Mouse (Mus musculus): ENCODE results near the gene Arhgef3.

The Arhgef3 gene

DNA sequence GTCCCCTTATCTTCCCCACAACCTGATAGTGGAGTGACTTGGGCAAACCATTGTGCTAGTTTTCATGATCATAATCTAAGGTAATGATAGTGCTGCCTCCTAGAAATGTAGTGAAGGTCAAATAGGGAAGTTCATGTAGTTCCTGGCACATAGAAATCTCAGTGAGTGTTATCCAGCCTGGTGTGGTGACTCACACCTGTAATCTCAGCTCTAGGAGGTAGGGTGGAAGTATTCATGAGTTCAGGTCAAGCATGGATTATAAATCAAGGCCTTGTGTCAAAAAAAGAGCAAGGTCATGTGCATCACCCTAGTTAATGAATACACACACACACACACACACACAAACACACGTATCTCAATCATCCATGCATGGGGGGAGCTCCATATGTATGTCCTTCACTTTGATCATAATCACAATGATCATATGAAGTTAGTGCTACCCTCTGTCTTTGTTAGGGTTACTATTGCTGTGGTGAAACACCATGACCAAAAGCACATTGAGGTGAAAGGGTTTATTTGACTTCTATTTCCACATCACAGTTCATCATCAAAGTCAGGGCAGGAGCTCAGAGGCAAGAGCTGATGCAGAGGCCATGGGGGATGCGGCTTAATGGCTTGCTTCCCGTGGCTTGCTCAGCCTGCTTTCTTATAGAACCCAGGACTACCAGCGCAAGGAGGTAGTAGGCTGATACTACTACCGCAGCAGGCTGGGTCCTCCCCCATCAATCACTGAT is 226.2 kb downstream of the Arhgef3 start:
- no peak for DNase-seq (ENCODE audit: extremely low spot score, low read depth, low spot score)

DNA sequence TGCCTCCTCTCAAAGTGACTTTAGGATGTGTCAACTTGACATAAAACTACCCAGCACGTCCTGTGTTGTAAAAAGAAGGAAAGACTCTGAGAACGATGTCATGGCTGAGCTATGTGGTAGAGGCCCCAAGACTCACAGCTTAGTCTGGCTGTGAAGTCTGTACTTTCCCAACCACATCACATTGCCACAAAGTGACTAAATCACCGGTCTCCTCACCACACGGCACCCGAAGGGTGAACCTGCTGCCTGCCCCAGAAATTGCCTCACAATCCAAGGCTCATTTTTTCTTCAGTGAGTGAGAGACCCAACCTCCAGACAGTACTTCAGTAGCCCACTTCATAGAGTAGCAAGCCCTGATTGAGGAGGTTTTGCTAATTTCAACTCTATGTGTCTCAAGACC is 226.8 kb downstream of the Arhgef3 start:
- no peak for DNase-seq (ENCODE audit: extremely low spot score, low read depth, low spot score)

DNA sequence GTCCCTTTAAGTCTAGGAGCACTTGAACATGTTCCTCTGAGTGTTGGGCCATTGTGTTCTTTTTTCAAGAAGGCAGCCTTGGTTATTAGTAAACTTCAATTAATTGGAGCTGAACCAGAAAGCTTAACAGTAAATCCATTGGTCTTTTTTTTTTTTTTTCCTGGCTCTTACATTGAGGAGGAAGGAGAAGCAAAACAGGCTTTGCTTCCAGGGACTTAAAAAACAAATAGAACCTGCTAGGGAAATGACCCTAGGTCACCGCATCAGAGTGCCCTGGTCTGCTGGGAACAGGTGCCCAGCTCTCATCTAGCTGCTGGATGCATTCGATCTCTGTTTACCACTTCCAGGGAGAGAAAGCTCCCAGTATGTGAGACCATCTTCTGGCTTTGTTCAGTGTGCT is 227.8 kb downstream of the Arhgef3 start:
- no peak for DNase-seq (ENCODE audit: extremely low spot score, low read depth, low spot score)

GRCm38 (mm10) chr14:27344250-27344990 is 229.7 kb downstream of the Arhgef3 start:
- DNase-seq (ENCODE audit: extremely low spot score, low read depth, low spot score), result no peak

DNA sequence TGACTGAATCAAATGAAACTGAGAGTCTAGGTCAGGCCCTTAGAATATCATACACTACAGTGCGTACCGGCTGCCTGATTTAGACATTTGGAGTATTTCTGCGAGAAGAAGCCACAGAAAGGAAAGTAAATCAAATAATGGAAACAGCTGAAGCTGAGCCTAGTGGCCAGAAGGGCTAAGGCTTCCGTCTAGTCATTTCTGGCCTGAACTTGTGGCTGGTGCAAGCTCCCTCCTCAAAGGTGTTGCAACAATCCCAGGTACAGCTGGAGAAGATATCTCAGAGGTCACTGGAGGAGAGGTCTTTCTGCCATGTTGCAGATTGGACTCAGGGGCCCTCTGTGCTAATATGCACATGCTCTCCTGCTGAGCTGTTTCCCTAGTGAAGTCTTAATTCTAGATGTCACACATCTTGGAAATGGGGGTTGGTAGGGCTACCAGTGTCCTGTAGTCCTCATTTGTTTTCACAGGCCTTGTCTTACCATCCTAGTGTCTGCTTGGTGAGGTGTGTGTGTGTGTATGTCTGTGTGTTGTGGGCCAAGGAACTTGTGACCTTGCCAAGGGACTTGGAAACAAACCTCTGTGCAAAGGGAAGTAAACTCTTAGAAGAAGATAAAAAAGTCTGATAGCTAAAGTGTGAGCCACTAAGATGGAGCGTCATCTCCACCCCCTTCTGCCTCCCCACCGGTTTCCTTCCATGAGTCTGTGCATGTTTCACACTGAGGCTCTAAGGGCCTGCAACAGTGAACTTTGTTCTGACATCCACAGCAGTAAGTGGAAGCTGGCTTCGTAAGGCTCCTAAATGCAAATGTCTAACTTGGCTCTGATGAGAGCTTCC is 230.6 kb downstream of the Arhgef3 start:
- no peak for DNase-seq (ENCODE audit: extremely low spot score, low read depth, low spot score)

GRCm38 (mm10) chr14:27347224-27347623 is 232.5 kb downstream of the Arhgef3 start:
- DNase-seq (ENCODE audit: extremely low spot score, low read depth, low spot score), result no peak

DNA sequence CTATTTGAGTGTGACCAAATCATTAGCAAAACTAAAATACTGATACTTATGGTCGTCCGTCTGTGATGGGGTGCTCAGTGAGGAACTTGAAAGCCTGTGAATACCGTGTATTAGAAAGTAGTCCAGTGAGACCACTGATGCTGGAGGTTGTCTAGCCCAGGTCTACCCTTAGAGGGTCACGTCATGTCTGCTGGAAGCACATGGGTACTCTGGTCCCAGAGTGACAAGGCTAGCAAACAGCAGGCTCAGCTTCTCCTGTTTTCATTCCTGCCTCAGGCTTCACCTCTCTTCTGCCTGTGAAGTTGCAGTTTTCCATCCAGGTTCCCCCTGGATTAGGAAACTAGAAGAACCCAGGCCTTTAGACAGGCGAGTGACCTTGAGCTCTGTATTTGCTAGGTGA is 233.0 kb downstream of the Arhgef3 start:
- no peak for DNase-seq (ENCODE audit: extremely low spot score, low read depth, low spot score)

- DNase-seq (ENCODE audit: extremely low spot score, low read depth, low spot score), result no peak
Measured at GRCm38 (mm10) chr14:27348088-27348487, 233.4 kb downstream of the Arhgef3 start.

- no peak for DNase-seq (ENCODE audit: extremely low spot score, low read depth, low spot score)
Measured at GRCm38 (mm10) chr14:27348656-27349055, 234.0 kb downstream of the Arhgef3 start.

DNA sequence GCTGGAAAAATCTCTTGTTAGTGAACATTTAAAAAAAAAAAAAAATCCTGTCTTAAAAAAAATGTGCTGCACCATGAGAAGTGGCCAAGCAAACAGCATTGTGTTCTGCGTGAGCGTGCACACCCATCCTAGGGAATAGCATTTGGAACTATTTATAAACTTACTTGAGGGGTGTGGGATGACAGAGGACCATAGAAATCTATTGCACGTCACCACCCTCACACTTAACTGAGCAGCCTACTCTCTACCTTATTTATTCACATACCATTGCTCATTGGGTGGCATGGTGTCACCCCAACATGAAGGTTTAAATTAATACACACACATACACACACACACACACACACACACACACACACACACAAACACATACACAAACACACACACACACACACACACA is 234.4 kb downstream of the Arhgef3 start:
- no peak for DNase-seq (ENCODE audit: extremely low spot score, low read depth, low spot score)

- no peak for DNase-seq (ENCODE audit: extremely low spot score, low read depth, low spot score)
Measured at GRCm38 (mm10) chr14:27349828-27350729, 235.4 kb downstream of the Arhgef3 start.

- DNase-seq (ENCODE audit: extremely low spot score, low read depth, low spot score), result no peak
Measured at GRCm38 (mm10) chr14:27351051-27351475, 236.4 kb downstream of the Arhgef3 start.

DNA sequence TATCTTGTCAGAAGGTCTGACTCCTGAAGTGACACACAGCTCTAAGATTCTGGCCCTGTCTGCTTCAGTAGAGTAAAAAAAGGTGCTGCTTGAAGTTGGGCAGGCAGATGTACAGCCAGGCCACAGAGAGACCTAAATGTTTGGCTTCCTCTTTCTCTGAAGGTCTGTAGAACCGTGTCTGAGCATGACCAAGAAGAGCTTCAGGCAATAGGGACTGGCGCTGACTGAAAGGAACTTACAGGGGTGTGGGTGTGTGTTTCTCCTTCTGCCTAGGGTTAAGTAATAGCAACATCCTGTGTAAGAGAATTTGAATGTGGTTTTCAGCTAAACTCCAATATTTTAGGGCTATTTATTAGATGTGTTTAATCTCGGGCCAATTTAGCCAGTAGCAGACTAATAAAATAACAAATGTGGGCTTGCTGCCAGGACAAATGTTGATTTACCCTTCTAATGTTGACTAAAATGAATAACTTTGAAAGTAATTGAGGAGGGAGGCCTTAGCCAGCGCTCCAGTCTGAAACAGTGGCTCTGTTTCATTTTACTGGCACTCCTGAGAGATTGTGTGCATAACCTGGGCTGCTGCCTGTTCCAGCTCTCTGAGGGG is 236.9 kb downstream of the Arhgef3 start:
- DNase-seq (ENCODE audit: extremely low spot score, low read depth, low spot score), result no peak

DNA sequence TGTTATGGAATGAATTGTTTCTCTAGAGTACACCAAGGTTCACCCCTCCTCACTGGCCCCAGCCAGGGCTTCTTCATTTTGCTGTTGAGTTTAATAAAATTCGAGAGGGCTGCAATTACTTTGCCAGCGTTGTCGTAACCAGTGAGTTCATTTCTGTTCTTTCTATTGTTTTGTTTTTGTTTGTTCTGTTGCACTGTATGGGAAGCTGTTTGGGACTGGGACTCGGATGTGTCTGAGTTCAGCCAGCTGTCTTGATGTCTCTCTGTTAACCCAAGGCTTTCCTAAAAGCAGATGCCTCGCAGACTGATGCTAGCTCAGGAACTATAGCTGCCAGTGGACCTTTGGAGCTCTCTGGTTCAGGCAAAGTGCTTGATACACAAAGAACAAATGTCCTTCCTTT is 237.8 kb downstream of the Arhgef3 start:
- DNase-seq (ENCODE audit: extremely low spot score, low read depth, low spot score), result no peak

DNA sequence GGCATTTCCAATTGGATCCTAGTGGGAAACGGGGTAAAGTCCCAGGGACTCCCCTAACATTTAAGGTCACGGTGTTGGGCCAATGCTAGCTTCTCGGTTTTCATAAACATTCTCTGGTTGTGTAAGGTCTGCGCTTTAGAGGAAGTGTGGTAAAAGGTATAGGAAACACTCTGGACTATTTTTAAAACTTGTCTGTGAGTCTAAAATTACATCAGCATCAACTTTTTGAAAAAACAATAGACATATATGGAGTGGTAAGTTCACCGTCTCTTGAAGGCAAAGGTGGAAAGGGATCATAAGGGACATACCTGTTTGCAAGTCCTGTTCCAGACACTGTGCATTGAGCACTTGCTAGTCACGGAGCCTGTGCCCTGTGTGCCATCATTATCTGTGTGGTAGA is 240.5 kb downstream of the Arhgef3 start:
- DNase-seq (ENCODE audit: extremely low spot score, low read depth, low spot score), result no peak

DNA sequence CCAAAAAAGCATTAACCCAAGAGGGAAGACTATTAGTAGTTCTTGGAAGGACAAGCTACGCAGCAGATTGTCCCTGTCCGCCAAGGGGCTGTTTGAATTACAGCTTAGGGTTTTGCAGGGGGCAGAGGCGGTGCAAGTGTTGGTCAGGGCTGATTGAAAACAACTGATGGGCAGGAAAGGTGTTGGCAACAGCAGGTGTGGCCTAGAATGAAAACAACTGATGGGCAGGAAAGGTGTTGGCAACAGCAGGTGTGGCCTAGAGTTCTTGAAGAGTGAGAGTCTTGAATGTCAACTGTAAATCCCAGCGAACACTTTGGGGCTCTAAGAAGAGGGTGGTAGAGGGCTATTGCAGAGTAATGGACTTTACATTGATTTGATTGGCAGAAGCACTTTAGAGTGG is 241.2 kb downstream of the Arhgef3 start:
- no peak for DNase-seq (ENCODE audit: extremely low spot score, low read depth, low spot score)

GRCm38 (mm10) chr14:27357139-27357538 is 242.4 kb downstream of the Arhgef3 start:
- DNase-seq (ENCODE audit: extremely low spot score, low read depth, low spot score), result no peak

DNA sequence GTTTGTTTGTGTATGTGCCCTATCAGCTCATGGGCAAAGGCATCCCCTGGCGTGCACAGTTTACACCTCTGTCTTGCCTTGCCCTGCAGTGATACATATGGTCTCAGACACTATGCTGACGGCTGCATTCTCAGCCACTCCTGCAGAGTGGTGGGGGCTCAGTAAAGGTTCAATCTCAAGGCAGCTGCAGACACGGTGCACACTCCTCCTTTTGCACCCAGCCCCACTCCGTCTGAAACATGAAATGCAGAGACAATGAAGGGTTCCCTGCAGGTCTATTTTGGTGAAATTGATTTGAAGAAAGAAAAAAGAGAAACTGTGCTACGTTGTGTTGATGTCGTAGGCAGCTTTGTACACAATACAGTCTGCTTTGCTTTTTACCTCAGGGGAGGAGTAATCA is 243.5 kb downstream of the Arhgef3 start:
- DNase-seq (ENCODE audit: extremely low spot score, low read depth, low spot score), result no peak

DNA sequence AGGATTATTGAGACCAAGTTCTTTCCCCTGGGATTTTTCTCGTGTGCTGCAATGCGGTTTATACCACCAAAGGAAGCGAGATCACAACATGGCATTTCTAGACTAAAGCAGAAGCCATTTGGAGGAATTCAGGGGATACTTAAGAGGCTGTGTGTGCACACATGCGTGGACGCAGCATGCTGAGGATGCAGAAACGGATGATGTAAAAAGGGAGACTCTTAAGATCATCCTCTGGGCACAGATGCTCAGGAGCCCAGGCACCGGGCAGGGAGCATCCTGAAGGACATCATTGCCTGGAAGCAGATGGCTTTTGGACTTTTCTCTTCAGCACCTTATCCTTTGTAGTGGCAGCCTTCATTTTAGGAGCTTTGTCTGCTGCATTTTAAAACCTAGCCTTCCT is 246.2 kb downstream of the Arhgef3 start:
- DNase-seq (ENCODE audit: extremely low spot score, low read depth, low spot score), result no peak

DNA sequence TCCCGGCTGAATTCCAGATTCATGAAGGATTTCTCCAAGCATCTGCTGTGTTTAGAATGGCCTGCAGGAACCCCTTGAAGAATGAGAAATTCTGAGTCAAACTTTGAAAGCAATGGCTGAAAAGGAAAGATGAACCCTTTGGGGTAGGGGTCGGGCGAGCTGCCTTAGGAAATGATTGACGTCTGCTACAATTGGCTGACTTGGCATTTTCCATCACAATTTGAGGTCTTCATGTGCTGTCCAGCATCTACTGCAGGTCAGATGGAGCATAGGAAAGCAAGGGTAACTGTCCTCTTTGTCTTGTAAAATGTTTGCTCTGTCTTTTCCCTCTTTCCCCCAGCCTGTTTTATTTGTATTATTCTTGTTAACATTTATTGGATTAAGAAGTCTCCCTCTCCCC is 246.8 kb downstream of the Arhgef3 start:
- no peak for DNase-seq (ENCODE audit: extremely low spot score, low read depth, low spot score)
